Mouse (Mus musculus): ENCODE results near the gene Tomm20. TPM values are rescaled to one million over a fixed set of nuclear protein-coding genes. Genes with fewer than 3 reads are reported as not detected.

Gene Tomm20
- polyA plus RNA-seq, 1 experiment from 2014 or later: 285 TPM

DNA sequence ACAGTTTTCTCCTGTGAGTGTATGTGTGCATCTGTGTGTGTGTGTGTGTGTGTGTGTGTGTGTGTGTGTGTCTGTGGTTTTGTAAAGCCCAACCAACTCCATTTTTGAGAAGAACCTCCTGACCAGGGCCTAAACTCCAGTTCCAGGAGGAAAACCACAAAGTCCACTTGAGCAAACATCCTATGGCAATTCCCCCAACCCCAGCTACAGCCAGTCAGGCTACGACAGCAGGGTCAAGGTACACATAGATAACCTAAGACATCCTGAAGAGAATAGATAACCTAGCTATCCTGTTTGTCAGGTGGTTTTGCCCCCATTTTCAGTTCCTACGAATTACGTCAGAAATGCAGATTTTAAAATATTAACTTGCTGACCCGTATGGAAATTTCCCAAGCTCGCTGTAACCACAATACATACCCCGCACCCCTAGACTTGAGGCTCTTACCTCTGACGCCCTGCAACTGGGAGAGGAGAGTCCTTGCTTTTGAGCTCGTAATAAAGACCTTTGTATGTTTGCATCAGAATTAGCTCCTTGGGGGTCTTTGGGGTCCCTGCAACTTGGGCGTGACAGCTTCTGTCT is 28.1 kb upstream of the Tomm20 start:
- no peak for DNase-seq (ENCODE audit: low spot score)
- no peak overlapping the region for H3K4me3 ChIP-seq
- H3K9me3 ChIP-seq (replicated peaks): no peaks in the 10 kb centered on the region
- H3K27ac ChIP-seq (replicated peaks): no peak overlapping the region
- peaks cover 15% of the 10 kb centered on the region for H3K27me3 ChIP-seq (ENCODE audit: low read depth, poor library complexity, severe bottlenecking)
- H3K36me3 ChIP-seq: peaks cover 5% of the 10 kb centered on the region
- peaks cover 12% of the 10 kb centered on the region for H3K4me1 ChIP-seq
- 82% methylated on average over 9 of the region's 9 CpGs for WGBS

- H3K4me1 ChIP-seq: peaks cover 12% of the 10 kb centered on the region
- no peak overlapping the region for H3K27ac ChIP-seq (replicated peaks)
- peaks cover 7% of the 10 kb centered on the region for H3K27me3 ChIP-seq (ENCODE audit: low read depth, poor library complexity, severe bottlenecking)
- DNase-seq (ENCODE audit: low spot score): no peak
- H3K9me3 ChIP-seq (replicated peaks): no peaks in the 10 kb centered on the region
- peaks cover 17% of the 10 kb centered on the region for H3K36me3 ChIP-seq
- H3K4me3 ChIP-seq: no peak overlapping the region
- 79% methylated on average over 2 of the region's 2 CpGs for WGBS
These were observed 27.0 kb upstream of the Tomm20 start for GRCm38 (mm10) chr8:126972649-126973048.

- Histone ChIP-seq H3K4me1 (peaks cover 12% of the 10 kb centered on the region), H3K36me3 (peaks cover 22% of the 10 kb centered on the region), H3K27me3 (ENCODE audit: low read depth, poor library complexity, severe bottlenecking) (peaks cover 3% of the 10 kb centered on the region; the same call in 1 of the 2 replicates), H3K4me3 (no peak overlapping the region), H3K9me3 (replicated peaks) (no peaks in the 10 kb centered on the region), H3K27ac (replicated peaks) (no peak overlapping the region)
- no peak for DNase-seq (ENCODE audit: low spot score)
- 83% methylated on average over 2 of the region's 2 CpGs for WGBS
These were observed 26.5 kb upstream of the Tomm20 start for GRCm38 (mm10) chr8:126972102-126972501.

DNA sequence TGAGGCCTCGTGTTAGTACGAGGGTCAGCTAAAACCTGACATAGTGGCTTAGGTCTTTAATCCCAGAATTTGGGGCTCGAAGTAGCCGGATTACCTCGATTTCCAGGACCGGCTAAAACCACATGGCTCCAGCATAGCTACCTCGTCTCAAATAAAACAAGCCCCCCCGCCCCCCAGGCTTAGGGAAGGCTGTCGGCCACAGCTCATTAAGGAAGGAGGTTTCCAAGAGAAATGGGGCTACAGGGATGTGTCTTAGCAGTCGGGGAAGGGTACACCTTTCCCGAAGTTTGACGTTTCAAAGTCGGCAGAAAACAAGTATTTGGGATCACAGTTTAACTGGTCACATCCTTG is 25.6 kb upstream of the Tomm20 start:
- WGBS: 14% methylated on average over 13 of the region's 13 CpGs
- Histone ChIP-seq H3K4me1 (peaks cover 12% of the 10 kb centered on the region), H3K36me3 (peaks cover 30% of the 10 kb centered on the region), H3K27ac (replicated peaks) (peak overlapping the region; percentile 87), H3K4me3 (peak overlapping the region; percentile 99), H3K27me3 (ENCODE audit: low read depth, poor library complexity, severe bottlenecking) (no peaks in the 10 kb centered on the region), H3K9me3 (replicated peaks) (no peaks in the 10 kb centered on the region)
- no peak for DNase-seq (ENCODE audit: low spot score)

DNA sequence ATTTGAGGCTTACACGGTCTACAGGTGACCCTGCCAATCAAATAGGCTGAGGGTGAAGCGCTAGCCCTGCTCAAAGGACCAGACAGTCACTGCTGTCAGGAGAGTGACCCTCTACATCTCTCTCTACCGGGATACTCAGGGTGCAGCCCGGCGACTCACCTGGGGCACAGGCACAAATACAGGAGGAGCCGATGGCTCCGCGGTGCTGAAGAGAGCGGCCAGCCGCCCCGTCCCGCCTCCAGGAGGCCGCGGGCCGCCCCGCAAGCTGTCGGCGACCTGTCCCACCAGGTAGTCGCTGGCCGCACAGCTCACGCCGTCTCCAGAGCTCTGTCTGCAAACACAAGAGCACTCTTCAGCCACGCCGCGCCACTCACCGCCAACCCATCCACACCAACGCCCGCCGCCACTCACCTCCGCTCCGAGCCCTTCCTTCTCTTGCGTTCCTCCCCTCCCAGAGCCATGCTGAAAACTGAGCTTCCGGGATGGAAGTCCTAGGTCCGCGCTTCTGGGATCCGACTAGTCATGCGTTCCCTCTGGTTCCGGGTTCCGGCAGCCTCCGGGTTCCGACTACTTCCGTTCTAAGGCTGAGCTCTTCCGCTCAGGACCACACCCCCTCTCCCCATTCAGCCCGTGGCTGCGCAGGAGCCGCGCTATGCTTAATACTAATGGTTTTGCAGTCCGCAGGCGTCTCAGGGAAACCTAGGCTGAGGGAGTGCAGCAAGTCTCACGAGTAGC is 25.1 kb upstream of the Tomm20 start, which contains the start of gene Rbm34:
TSS of gene Rbm34 (minus strand) at position 493 of the 735 bp plus-strand sequence.
- Histone ChIP-seq H3K4me1 (peaks cover 12% of the 10 kb centered on the region), H3K36me3 (peaks cover 36% of the 10 kb centered on the region), H3K27me3 (ENCODE audit: low read depth, poor library complexity, severe bottlenecking) (no peaks in the 10 kb centered on the region), H3K4me3 (peak within 1 kb of the TSS; percentile 99), H3K27ac (replicated peaks) (peak within 1 kb of the TSS; percentile 87), H3K9me3 (replicated peaks) (no peaks in the 10 kb centered on the region)
- under 1% methylated on average over 50 of the region's 50 CpGs for WGBS
- peak; percentile 91 for DNase-seq (ENCODE audit: low spot score)

DNA sequence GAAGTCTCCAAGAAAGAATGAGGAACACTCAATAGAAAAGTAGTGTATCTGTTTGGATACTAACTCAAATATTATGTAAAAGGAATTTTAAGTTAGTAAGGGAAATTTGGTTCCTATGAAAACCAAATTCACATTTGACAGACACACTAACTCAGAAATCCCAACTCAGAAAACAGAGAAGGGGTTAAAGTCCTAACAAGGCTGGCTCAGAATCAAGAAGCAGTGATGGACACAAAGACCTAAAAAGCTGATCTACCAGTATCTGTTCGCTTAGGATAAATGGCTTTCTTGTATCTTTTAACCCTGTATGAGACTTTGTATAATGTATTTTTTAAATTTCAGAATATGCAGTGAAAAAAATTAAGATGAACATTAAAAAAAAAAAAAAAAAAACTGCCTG is 23.9 kb upstream of the Tomm20 start:
- no peak for DNase-seq (ENCODE audit: low spot score)
- Histone ChIP-seq H3K36me3 (peaks cover 48% of the 10 kb centered on the region), H3K27ac (replicated peaks) (no peak overlapping the region), H3K4me3 (0 out of 2 replicates have a peak overlapping the region, but pooled peaks have one; percentile 99), H3K9me3 (replicated peaks) (no peaks in the 10 kb centered on the region), H3K27me3 (ENCODE audit: low read depth, poor library complexity, severe bottlenecking) (no peaks in the 10 kb centered on the region), H3K4me1 (peaks cover 12% of the 10 kb centered on the region)
- WGBS: 91% methylated on average over 1 of the region's 1 CpGs

DNA sequence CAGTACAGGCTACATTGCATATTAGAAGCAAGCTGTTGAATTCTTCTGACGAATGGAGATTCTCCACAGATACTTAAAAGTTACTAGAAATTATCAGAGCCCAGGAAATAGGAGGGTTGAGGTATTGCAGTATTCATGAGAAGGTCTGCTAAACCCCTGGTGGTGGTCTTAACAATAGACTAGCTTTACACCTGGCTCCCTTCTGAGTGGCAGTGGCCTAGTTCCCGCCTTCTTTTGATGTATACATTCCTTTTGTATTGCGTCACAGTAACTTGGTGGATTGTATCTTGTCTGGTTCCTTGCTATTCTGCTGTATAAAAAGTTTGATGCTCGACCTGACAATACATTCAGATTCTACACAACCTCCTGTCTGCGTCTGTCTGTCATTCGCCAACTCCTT is 22.5 kb upstream of the Tomm20 start:
- 94% methylated on average over 6 of the region's 6 CpGs for WGBS
- H3K36me3 ChIP-seq: peaks cover 60% of the 10 kb centered on the region

DNA sequence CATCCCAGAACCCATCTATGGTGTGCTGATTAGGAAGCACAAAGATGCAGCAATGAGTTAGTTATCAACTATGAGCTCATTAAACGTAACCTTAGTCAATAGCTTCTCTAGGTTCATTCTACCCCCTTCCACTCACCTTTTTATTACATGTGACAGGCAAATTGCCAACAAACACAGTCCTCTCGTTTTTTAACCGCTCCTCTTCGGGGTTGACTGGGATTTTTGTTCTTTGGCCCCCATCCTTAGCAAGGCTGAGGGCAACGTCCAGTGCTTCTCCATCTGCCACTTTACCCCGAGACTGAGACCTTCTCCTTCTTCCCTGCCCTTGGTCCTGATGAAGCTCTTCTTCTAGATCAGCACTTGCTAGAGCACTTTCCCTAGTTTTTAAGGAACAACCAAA is 19.6 kb upstream of the Tomm20 start:
- no peak for DNase-seq (ENCODE audit: low spot score)
- Histone ChIP-seq H3K4me1 (peaks cover 5% of the 10 kb centered on the region), H3K36me3 (peaks cover 89% of the 10 kb centered on the region), H3K4me3 (no peak overlapping the region), H3K9me3 (replicated peaks) (no peaks in the 10 kb centered on the region), H3K27ac (replicated peaks) (no peak overlapping the region), H3K27me3 (ENCODE audit: low read depth, poor library complexity, severe bottlenecking) (no peaks in the 10 kb centered on the region)
- 90% methylated on average over 6 of the region's 6 CpGs for WGBS

More for the DNA sequence above, 22.5 kb upstream of the Tomm20 start:
- Histone ChIP-seq H3K27me3 (ENCODE audit: low read depth, poor library complexity, severe bottlenecking) (no peaks in the 10 kb centered on the region), H3K27ac (replicated peaks) (no peak overlapping the region), H3K9me3 (replicated peaks) (no peaks in the 10 kb centered on the region), H3K4me1 (peaks cover 12% of the 10 kb centered on the region), H3K4me3 (no peak overlapping the region)
- DNase-seq (ENCODE audit: low spot score): no peak

GRCm38 (mm10) chr8:126962871-126963270 is 17.2 kb upstream of the Tomm20 start:
- H3K4me1 ChIP-seq: no peaks in the 10 kb centered on the region
- H3K4me3 ChIP-seq: no peak overlapping the region
- no peaks in the 10 kb centered on the region for H3K9me3 ChIP-seq (replicated peaks)
- H3K27ac ChIP-seq (replicated peaks): no peak overlapping the region
- no peak for DNase-seq (ENCODE audit: low spot score)
- peaks cover 96% of the 10 kb centered on the region for H3K36me3 ChIP-seq
- 88% methylated on average over 1 of the region's 1 CpGs for WGBS
- H3K27me3 ChIP-seq (ENCODE audit: low read depth, poor library complexity, severe bottlenecking): no peaks in the 10 kb centered on the region

DNA sequence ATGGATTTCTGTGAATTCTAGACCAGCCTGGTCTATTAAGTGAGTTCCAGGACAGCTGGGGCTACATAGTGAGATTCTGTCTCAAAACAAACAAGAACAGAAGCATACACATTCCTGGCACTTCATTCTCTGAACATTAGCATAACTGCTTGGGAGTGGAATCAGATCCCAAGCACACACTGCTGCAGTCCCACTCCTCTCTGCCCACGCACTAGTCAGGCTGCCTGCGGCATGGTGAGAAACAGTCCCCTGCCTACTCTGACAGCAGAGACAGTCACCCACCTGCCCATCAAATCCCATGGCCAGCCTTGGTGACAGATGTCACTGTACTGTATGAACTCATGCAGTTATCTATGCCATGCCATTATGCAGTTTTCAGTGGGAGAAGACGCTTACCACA is 15.9 kb upstream of the Tomm20 start:
- no peak overlapping the region for H3K27ac ChIP-seq (replicated peaks)
- no peaks in the 10 kb centered on the region for H3K9me3 ChIP-seq (replicated peaks)
- peaks cover 96% of the 10 kb centered on the region for H3K36me3 ChIP-seq
- no peaks in the 10 kb centered on the region for H3K27me3 ChIP-seq (ENCODE audit: low read depth, poor library complexity, severe bottlenecking)
- no peak overlapping the region for H3K4me3 ChIP-seq
- 97% methylated on average over 3 of the region's 3 CpGs for WGBS
- no peak for DNase-seq (ENCODE audit: low spot score)
- no peaks in the 10 kb centered on the region for H3K4me1 ChIP-seq

GRCm38 (mm10) chr8:126951900-126952636 is 6.4 kb upstream of the Tomm20 start:
- H3K4me1 ChIP-seq: no peaks in the 10 kb centered on the region
- no peak for DNase-seq (ENCODE audit: low spot score)
- H3K27me3 ChIP-seq (ENCODE audit: low read depth, poor library complexity, severe bottlenecking): no peaks in the 10 kb centered on the region
- WGBS: 91% methylated on average over 11 of the region's 11 CpGs
- no peak overlapping the region for H3K27ac ChIP-seq (replicated peaks)
- H3K9me3 ChIP-seq (replicated peaks): no peaks in the 10 kb centered on the region
- peaks cover 92% of the 10 kb centered on the region for H3K36me3 ChIP-seq
- H3K4me3 ChIP-seq: no peak overlapping the region

DNA sequence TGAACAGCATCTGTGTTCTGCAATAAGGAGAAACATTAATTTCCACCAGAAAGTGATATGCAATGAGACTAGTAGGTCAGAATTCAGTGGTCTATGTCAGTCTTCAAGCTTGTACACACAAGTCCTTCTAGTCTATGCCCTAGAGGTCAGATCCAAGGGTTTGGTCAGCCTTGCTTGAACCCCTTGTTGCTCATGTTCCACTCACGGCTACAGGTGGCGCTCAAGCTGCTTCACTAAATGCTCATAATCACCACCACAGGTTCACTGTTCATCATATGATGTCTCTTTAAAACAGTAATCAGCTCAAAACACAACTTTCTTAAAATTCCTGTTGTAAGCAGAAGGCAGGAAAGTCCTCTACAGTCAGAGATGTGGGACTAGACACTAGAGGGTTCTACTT is 3.9 kb upstream of the Tomm20 start:
- WGBS: 74% methylated on average over 2 of the region's 2 CpGs
- Histone ChIP-seq H3K9me3 (replicated peaks) (no peaks in the 10 kb centered on the region), H3K27me3 (ENCODE audit: low read depth, poor library complexity, severe bottlenecking) (no peaks in the 10 kb centered on the region), H3K27ac (replicated peaks) (no peak overlapping the region), H3K4me1 (peaks cover 7% of the 10 kb centered on the region), H3K36me3 (peaks cover 67% of the 10 kb centered on the region), H3K4me3 (no peak overlapping the region)
- no peak for DNase-seq (ENCODE audit: low spot score)

DNA sequence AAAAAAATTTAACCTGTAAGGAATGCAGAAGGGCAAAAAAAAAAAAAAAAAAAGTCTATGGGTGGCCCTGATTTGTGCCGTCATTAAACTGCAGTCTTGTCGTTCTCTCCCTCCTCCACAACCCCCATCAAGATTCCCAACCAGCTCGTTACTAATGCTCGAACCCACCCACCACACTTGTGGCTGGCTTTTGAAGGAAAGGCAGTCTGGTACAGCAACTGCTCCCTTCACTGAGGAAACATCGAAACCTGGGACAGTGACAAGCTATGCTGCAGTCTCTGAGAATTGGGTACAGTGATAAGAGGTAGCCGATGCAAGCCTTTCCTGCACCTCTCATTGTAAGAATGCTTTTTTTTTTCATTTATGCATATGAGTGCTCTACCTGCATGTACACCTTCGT is 800 bp upstream of the Tomm20 start:
- Histone ChIP-seq H3K4me3 (no peak overlapping the region), H3K36me3 (peaks cover 58% of the 10 kb centered on the region)

More for the DNA sequence above, 800 bp upstream of the Tomm20 start:
- peaks cover 26% of the 10 kb centered on the region for H3K4me1 ChIP-seq
- H3K27me3 ChIP-seq (ENCODE audit: low read depth, poor library complexity, severe bottlenecking): no peaks in the 10 kb centered on the region
- no peak for DNase-seq (ENCODE audit: low spot score)
- no peaks in the 10 kb centered on the region for H3K9me3 ChIP-seq (replicated peaks)
- WGBS: 82% methylated on average over 7 of the region's 7 CpGs
- H3K27ac ChIP-seq (replicated peaks): no peak overlapping the region

Data from midbrain, embryonic 10.5 days (tissue).